Mouse (Mus musculus): ENCODE data around the gene Fam219a. TPM values are rescaled to one million over a fixed set of nuclear protein-coding genes. Genes with fewer than 3 reads are reported as not detected.

Fam219a gene
- total RNA-seq, 2 experiments from 2014 or later, result 159 to 163 TPM

- no peak for DNase-seq (ENCODE audit: low spot score in 2 of 2)
These were observed 91.6 kb downstream of the Fam219a start for GRCm38 (mm10) chr4:41477648-41478160.

GRCm38 (mm10) chr4:41471384-41471689, 98.0 kb downstream of the Fam219a start:
- no peak for DNase-seq (ENCODE audit: low spot score in 2 of 2)

- peak; percentile 71 to 75 for DNase-seq (ENCODE audit: low spot score in 2 of 2)
These were observed 98.5 kb downstream of the Fam219a start for GRCm38 (mm10) chr4:41470684-41471383.

GRCm38 (mm10) chr4:41470051-41470683, 99.2 kb downstream of the Fam219a start:
- no peak for DNase-seq (ENCODE audit: low spot score in 2 of 2)

DNA sequence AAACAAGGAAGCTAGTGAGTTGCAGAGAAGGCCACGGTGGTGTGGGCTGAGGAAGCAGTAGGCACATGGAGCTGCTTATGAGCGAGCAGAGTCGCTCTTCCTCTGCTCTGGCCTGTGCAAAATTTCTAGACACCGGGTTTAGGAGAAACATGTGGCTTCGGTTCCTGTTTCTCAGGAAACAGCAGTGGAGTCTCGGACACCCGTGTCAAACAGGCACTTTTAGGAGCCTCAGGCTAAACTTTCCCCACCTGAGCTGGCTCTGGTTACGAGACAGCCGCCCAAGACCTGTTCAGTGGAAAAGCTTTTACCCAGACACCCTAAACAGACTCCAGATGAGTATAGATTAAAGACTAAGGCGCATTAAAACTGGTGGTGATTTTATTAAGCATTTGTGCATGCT, 100.1 kb downstream of the Fam219a start:
- DNase-seq (ENCODE audit: low spot score in 2 of 2), result no peak

DNA sequence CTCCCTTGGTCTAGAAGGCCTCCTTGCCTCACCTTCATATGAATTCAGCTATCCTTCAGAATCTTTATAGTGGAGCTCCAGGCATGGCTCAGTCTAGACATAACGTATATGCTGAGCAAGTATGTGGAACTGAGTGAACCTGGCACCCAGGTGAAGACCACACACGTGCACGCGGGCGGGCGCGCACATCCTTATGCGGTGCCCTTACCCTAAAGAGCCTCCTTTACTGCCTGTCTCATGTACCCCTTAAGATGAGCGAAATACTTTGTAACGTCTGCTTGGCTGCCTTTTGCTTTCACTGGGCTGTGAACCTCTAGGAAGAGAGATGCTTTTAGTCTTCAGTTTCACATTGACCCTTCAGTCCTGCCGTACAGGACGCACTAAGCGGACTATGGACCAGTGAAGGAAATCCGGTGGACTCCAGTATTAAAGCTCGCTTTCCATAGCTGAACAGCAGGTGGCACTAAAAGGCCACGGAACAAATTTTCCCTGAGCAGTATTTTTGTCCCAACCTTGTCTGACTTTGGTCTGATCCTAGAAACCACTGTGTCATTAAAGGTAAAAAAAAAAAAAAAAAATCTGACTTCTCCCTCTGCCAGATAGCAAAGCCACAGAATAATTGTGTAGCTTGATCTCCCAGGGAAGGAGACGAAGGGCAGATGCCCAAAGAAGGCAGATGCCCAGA, 100.8 kb downstream of the Fam219a start:
- peak; percentile 37 to 80 for DNase-seq (ENCODE audit: low spot score in 2 of 2)

Other genes starting within 250 kb of the Fam219a start
- 10 to 100 TPM; 53.7 to 54.0 TPM for gene Ubap1, start 220.5 kb downstream of the Fam219a start, total RNA-seq (2021)
- gene Kif24, start 104.7 kb downstream of the Fam219a start, total RNA-seq (2021), result 1 to 10 TPM in 1 of 2 experiments, under 1 TPM in 1; 0.52 to 1.0 TPM
- 10 to 100 TPM; 29.5 to 32.0 TPM for gene Nudt2, start 104.4 kb downstream of the Fam219a start, total RNA-seq (2021)
- 10 to 100 TPM; 29.0 to 29.3 TPM for gene AI464131, start 66.5 kb downstream of the Fam219a start, total RNA-seq (2021)
- gene 1110017D15Rik, start 52.2 kb downstream of the Fam219a start, total RNA-seq (2021), result 1 to 10 TPM; 4.5 to 7.0 TPM
- 1 to 10 TPM; 7.8 to 9.0 TPM for gene Dnaic1, start 237 bp upstream of the Fam219a start, total RNA-seq (2021)
- gene Enho, start 70.8 kb upstream of the Fam219a start, total RNA-seq (2021), result 10 to 100 TPM; 61.9 to 65.0 TPM
- 100 to 1,000 TPM; 110 to 113 TPM for gene Cntfr, start 127.6 kb upstream of the Fam219a start, total RNA-seq (2021)
- 10 to 100 TPM; 35.5 to 37.0 TPM for gene Il11ra1, start 130.5 kb upstream of the Fam219a start, total RNA-seq (2021)
- gene Rpp25l, start 144.0 kb upstream of the Fam219a start, total RNA-seq (2021), result 10 to 100 TPM; 36.0 to 39.0 TPM
- 100 to 1,000 TPM; 150 to 151 TPM for gene Dctn3, start 153.6 kb upstream of the Fam219a start, total RNA-seq (2021)
- not detected for gene Arid3c, start 161.6 kb upstream of the Fam219a start, total RNA-seq (2021)
- gene Galt, start 185.7 kb upstream of the Fam219a start, total RNA-seq (2021), result 10 to 100 TPM; 52.2 to 54.3 TPM
- gene Sigmar1, start 186.6 kb upstream of the Fam219a start, total RNA-seq (2021), result 10 to 100 TPM; 36.9 to 44.0 TPM
- gene Ccl27a, start 204.7 kb upstream of the Fam219a start, total RNA-seq (2021), result 100 to 1,000 TPM; 125 to 135 TPM

All from layer of hippocampus, adult 18-20 months (tissue).